Mouse (Mus musculus) embryonic fibroblast, embryonic 13.5 days (primary cell): Measurements from ENCODE around the gene Tmem63b.

Source experiments
- CTCF ChIP-seq: IDR thresholded peaks from 2 replicates; pipeline ENCODE4 v1.5.1; 2011; ENCODE audit warnings: mild to moderate bottlenecking, control low read depth, low read length, moderate library complexity, borderline replicate concordance; ENCODE audit not compliant: insufficient read depth
- POLR2A ChIP-seq: IDR thresholded peaks from 2 replicates; pipeline ENCODE4 v1.6.1; 2011; ENCODE audit warnings: low read depth, mild to moderate bottlenecking, control low read depth, low read length, moderate library complexity

DNA sequence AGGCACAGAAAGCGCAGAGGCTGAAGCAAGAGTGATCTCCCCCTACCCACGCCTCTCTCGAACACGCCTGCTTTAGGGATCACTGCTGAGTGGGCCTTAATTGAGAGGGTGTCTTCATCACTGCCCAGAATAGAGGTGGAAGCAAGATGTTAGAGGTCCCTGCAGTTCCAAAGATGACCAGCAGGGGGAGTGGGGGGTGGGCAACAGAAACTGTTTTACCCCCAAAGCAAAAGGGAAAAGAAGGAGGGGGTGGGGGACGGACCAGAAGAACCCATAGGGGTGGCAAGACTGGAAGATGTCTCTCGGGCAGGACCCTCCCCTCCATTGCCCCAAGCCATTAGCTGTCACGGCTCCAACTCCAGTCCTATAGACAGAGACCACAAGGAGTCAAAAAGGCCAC lies 8.6 kb downstream of the Tmem63b start:
- TF ChIP-seq POLR2A (no peak), CTCF (0 out of 2 replicates have a peak, but pooled peaks have one; percentile 12)
